Mouse (Mus musculus): ENCODE measurements around the gene Atp5c1. TPM values are rescaled to one million over a fixed set of nuclear protein-coding genes. Genes with fewer than 3 reads are reported as not detected.

Atp5c1 gene
- 639 and 699 TPM in 2 replicates for polyA plus RNA-seq (2014; fragmentation: Nextera tagmentation; extraction: Ambion mirVana)

- peak within 1 kb of the TSS; percentile 98 for H3K9ac ChIP-seq (ENCODE audit: low read length)
- no peaks in the 10 kb centered on the region for H3K27me3 ChIP-seq (replicated peaks; ENCODE audit: control insufficient read depth, insufficient read depth, low read length)
- peak within 1 kb of the TSS; percentile 78 for H3K4me2 ChIP-seq (ENCODE audit: low read length)
- WGBS: under 1% methylated on average over 61 of the region's 61 CpGs
- no peaks in the 10 kb centered on the region for H3K9me3 ChIP-seq (replicated peaks; ENCODE audit: control insufficient read depth, low read length)
- peak; percentile 98 for ATAC-seq
- DNase-seq (ENCODE audit: low spot score): peak; percentile 99
- peaks cover 18% of the 10 kb centered on the region for H3K4me1 ChIP-seq (ENCODE audit: control insufficient read depth, insufficient read depth, low read length)
- H3K27ac ChIP-seq (ENCODE audit: low read depth, low read length): peak within 1 kb of the TSS; percentile 88
- no peaks in the 10 kb centered on the region; the same call in 1 of the 2 replicates for H3K36me3 ChIP-seq (ENCODE audit: control insufficient read depth, insufficient read depth, low read length)
- peak within 1 kb of the TSS; percentile 95 for H3K4me3 ChIP-seq (ENCODE audit: low read depth, low read length)
Measured at GRCm38 (mm10) chr2:10080310-10081010, at the start of gene Atp5c1, which contains the start of gene Kin. Gene Atp5c1, minus strand, starts transcription at chr2:10080510. Gene Kin, plus strand, starts transcription at chr2:10080593.

- Histone ChIP-seq H3K4me3 (ENCODE audit: low read depth, low read length) (no peak overlapping the region), H3K36me3 (ENCODE audit: control insufficient read depth, insufficient read depth, low read length) (no peaks in the 10 kb centered on the region), H3K27me3 (replicated peaks; ENCODE audit: control insufficient read depth, insufficient read depth, low read length) (no peaks in the 10 kb centered on the region), H3K9me3 (replicated peaks; ENCODE audit: control insufficient read depth, low read length) (no peaks in the 10 kb centered on the region), H3K4me1 (ENCODE audit: control insufficient read depth, insufficient read depth, low read length) (no peaks in the 10 kb centered on the region), H3K4me2 (ENCODE audit: low read length) (no peak overlapping the region), H3K27ac (ENCODE audit: low read depth, low read length) (no peak overlapping the region), H3K9ac (ENCODE audit: low read length) (no peak overlapping the region)
- no peak for ATAC-seq
- WGBS: 81% methylated on average over 4 of the region's 4 CpGs
- DNase-seq (ENCODE audit: low spot score): no peak
Measured at GRCm38 (mm10) chr2:10128571-10128970, 48.3 kb upstream of the Atp5c1 start.

GRCm38 (mm10) chr2:10127471-10127870 is 47.2 kb upstream of the Atp5c1 start:
- Histone ChIP-seq H3K4me3 (ENCODE audit: low read depth, low read length) (no peak overlapping the region), H3K27ac (ENCODE audit: low read depth, low read length) (no peak overlapping the region), H3K27me3 (replicated peaks; ENCODE audit: control insufficient read depth, insufficient read depth, low read length) (no peaks in the 10 kb centered on the region), H3K4me1 (ENCODE audit: control insufficient read depth, insufficient read depth, low read length) (no peaks in the 10 kb centered on the region), H3K9me3 (replicated peaks; ENCODE audit: control insufficient read depth, low read length) (no peaks in the 10 kb centered on the region), H3K4me2 (ENCODE audit: low read length) (no peak overlapping the region), H3K9ac (ENCODE audit: low read length) (no peak overlapping the region), H3K36me3 (ENCODE audit: control insufficient read depth, insufficient read depth, low read length) (no peaks in the 10 kb centered on the region)
- 88% methylated on average over 5 of the region's 5 CpGs for WGBS
- ATAC-seq (no peak), DNase-seq (ENCODE audit: low spot score) (no peak)

GRCm38 (mm10) chr2:10126122-10126521 is 45.8 kb upstream of the Atp5c1 start:
- Histone ChIP-seq H3K27ac (ENCODE audit: low read depth, low read length) (no peak overlapping the region), H3K36me3 (ENCODE audit: control insufficient read depth, insufficient read depth, low read length) (no peaks in the 10 kb centered on the region), H3K4me3 (ENCODE audit: low read depth, low read length) (no peak overlapping the region), H3K4me1 (ENCODE audit: control insufficient read depth, insufficient read depth, low read length) (no peaks in the 10 kb centered on the region), H3K4me2 (ENCODE audit: low read length) (no peak overlapping the region), H3K9me3 (replicated peaks; ENCODE audit: control insufficient read depth, low read length) (no peaks in the 10 kb centered on the region), H3K9ac (ENCODE audit: low read length) (no peak overlapping the region), H3K27me3 (replicated peaks; ENCODE audit: control insufficient read depth, insufficient read depth, low read length) (no peaks in the 10 kb centered on the region)
- WGBS: 90% methylated on average over 4 of the region's 4 CpGs
- DNase-seq (ENCODE audit: low spot score) (no peak), ATAC-seq (no peak)

GRCm38 (mm10) chr2:10121826-10122225 is 41.5 kb upstream of the Atp5c1 start:
- Histone ChIP-seq H3K4me1 (ENCODE audit: control insufficient read depth, insufficient read depth, low read length) (no peaks in the 10 kb centered on the region), H3K4me3 (ENCODE audit: low read depth, low read length) (no peak overlapping the region), H3K9ac (ENCODE audit: low read length) (no peak overlapping the region), H3K27ac (ENCODE audit: low read depth, low read length) (no peak overlapping the region), H3K27me3 (replicated peaks; ENCODE audit: control insufficient read depth, insufficient read depth, low read length) (no peaks in the 10 kb centered on the region), H3K4me2 (ENCODE audit: low read length) (no peak overlapping the region), H3K36me3 (ENCODE audit: control insufficient read depth, insufficient read depth, low read length) (no peaks in the 10 kb centered on the region), H3K9me3 (replicated peaks; ENCODE audit: control insufficient read depth, low read length) (no peaks in the 10 kb centered on the region)
- ATAC-seq (no peak), DNase-seq (ENCODE audit: low spot score) (no peak)
- WGBS: 69% methylated on average over 3 of the region's 3 CpGs

GRCm38 (mm10) chr2:10119276-10119675 is 39.0 kb upstream of the Atp5c1 start:
- 86% methylated on average over 8 of the region's 8 CpGs for WGBS
- no peak overlapping the region for H3K9ac ChIP-seq (ENCODE audit: low read length)

GRCm38 (mm10) chr2:10118751-10119150 is 38.4 kb upstream of the Atp5c1 start:
- Histone ChIP-seq H3K4me2 (ENCODE audit: low read length) (no peak overlapping the region), H3K27ac (ENCODE audit: low read depth, low read length) (no peak overlapping the region), H3K9me3 (replicated peaks; ENCODE audit: control insufficient read depth, low read length) (no peaks in the 10 kb centered on the region), H3K36me3 (ENCODE audit: control insufficient read depth, insufficient read depth, low read length) (no peaks in the 10 kb centered on the region), H3K4me3 (ENCODE audit: low read depth, low read length) (no peak overlapping the region), H3K27me3 (replicated peaks; ENCODE audit: control insufficient read depth, insufficient read depth, low read length) (no peaks in the 10 kb centered on the region), H3K9ac (ENCODE audit: low read length) (no peak overlapping the region), H3K4me1 (ENCODE audit: control insufficient read depth, insufficient read depth, low read length) (no peaks in the 10 kb centered on the region)
- DNase-seq (ENCODE audit: low spot score) (no peak), ATAC-seq (no peak)
- WGBS: 73% methylated on average over 1 of the region's 1 CpGs

More at GRCm38 (mm10) chr2:10119276-10119675, 39.0 kb upstream of the Atp5c1 start:
- Histone ChIP-seq H3K27ac (ENCODE audit: low read depth, low read length) (no peak overlapping the region), H3K9me3 (replicated peaks; ENCODE audit: control insufficient read depth, low read length) (no peaks in the 10 kb centered on the region), H3K4me3 (ENCODE audit: low read depth, low read length) (no peak overlapping the region), H3K4me2 (ENCODE audit: low read length) (no peak overlapping the region), H3K36me3 (ENCODE audit: control insufficient read depth, insufficient read depth, low read length) (no peaks in the 10 kb centered on the region), H3K27me3 (replicated peaks; ENCODE audit: control insufficient read depth, insufficient read depth, low read length) (no peaks in the 10 kb centered on the region), H3K4me1 (ENCODE audit: control insufficient read depth, insufficient read depth, low read length) (no peaks in the 10 kb centered on the region)
- ATAC-seq (no peak), DNase-seq (ENCODE audit: low spot score) (no peak)

- no peak overlapping the region for H3K9ac ChIP-seq (ENCODE audit: low read length)
- WGBS: 82% methylated on average over 6 of the region's 6 CpGs
- no peaks in the 10 kb centered on the region for H3K9me3 ChIP-seq (replicated peaks; ENCODE audit: control insufficient read depth, low read length)
- H3K4me3 ChIP-seq (ENCODE audit: low read depth, low read length): no peak overlapping the region
- H3K4me2 ChIP-seq (ENCODE audit: low read length): no peak overlapping the region
- DNase-seq (ENCODE audit: low spot score) (no peak), ATAC-seq (no peak)
- H3K36me3 ChIP-seq (ENCODE audit: control insufficient read depth, insufficient read depth, low read length): no peaks in the 10 kb centered on the region
- no peak overlapping the region for H3K27ac ChIP-seq (ENCODE audit: low read depth, low read length)
- H3K27me3 ChIP-seq (replicated peaks; ENCODE audit: control insufficient read depth, insufficient read depth, low read length): no peaks in the 10 kb centered on the region
- no peaks in the 10 kb centered on the region for H3K4me1 ChIP-seq (ENCODE audit: control insufficient read depth, insufficient read depth, low read length)
Measured at GRCm38 (mm10) chr2:10108535-10109189, 28.4 kb upstream of the Atp5c1 start.

- Histone ChIP-seq H3K4me3 (ENCODE audit: low read depth, low read length) (no peak overlapping the region), H3K4me1 (ENCODE audit: control insufficient read depth, insufficient read depth, low read length) (no peaks in the 10 kb centered on the region), H3K4me2 (ENCODE audit: low read length) (no peak overlapping the region), H3K27ac (ENCODE audit: low read depth, low read length) (no peak overlapping the region), H3K27me3 (replicated peaks; ENCODE audit: control insufficient read depth, insufficient read depth, low read length) (no peaks in the 10 kb centered on the region), H3K36me3 (ENCODE audit: control insufficient read depth, insufficient read depth, low read length) (no peaks in the 10 kb centered on the region), H3K9ac (ENCODE audit: low read length) (no peak overlapping the region), H3K9me3 (replicated peaks; ENCODE audit: control insufficient read depth, low read length) (no peaks in the 10 kb centered on the region)
- DNase-seq (ENCODE audit: low spot score): peak; percentile 62
- 45% methylated on average over 6 of the region's 6 CpGs for WGBS
- peak; percentile 62 for ATAC-seq
Measured at GRCm38 (mm10) chr2:10101180-10101579, 20.9 kb upstream of the Atp5c1 start.
